Mouse (Mus musculus): ENCODE measurements around the gene Tmem109. TPM values are rescaled to one million over a fixed set of nuclear protein-coding genes. Genes with fewer than 3 reads are reported as not detected.

Gene Tmem109
- polyA plus RNA-seq, 1 experiment, result 26.8 TPM

DNA sequence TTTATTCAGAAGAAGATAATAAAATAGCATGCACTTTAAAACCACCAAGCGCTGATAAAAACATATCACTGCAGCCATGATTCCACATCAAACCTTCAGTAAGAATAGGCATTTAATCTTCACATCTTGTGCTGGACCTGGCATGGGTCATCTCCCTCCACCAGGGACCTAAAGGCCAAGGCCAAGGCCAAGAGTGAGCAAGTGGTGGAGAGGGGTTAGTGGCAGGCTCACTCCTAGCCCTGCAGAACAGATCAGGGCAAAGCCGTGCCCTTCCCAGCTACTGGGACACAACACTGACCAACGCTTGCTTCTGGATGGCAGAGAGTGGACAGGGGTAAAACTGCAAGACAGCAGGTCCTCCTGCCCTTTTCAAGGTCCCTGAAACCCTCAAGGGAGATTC lies 11.1 kb downstream of the Tmem109 start:
- Histone ChIP-seq H3K4me1 (ENCODE audit: control insufficient read depth, insufficient read depth, insufficient read length, low read length) (peaks cover 6% of the 10 kb centered on the region; the same call in 1 of the 2 replicates), H3K36me3 (ENCODE audit: control insufficient read depth, insufficient read depth, low read length) (peaks cover 21% of the 10 kb centered on the region), H3K4me3 (ENCODE audit: low read depth, low read length) (no peak overlapping the region), H3K27ac (ENCODE audit: insufficient read depth, low read depth, low read length) (no peak overlapping the region), H3K27me3 (ENCODE audit: control insufficient read depth, insufficient read depth, low read length) (no peaks in the 10 kb centered on the region)
- TF ChIP-seq CTCF (IDR thresholded peaks at IDR 0.05; ENCODE audit: extremely low read depth, insufficient read length, insufficient replicate concordance, low read depth, low read length), result no peak
- no peak for TF ChIP-seq POLR2A (IDR thresholded peaks at IDR 0.05; ENCODE audit: low read depth, low read length)
- WGBS, result 93% methylated on average over 3 of the region's 3 CpGs

DNA sequence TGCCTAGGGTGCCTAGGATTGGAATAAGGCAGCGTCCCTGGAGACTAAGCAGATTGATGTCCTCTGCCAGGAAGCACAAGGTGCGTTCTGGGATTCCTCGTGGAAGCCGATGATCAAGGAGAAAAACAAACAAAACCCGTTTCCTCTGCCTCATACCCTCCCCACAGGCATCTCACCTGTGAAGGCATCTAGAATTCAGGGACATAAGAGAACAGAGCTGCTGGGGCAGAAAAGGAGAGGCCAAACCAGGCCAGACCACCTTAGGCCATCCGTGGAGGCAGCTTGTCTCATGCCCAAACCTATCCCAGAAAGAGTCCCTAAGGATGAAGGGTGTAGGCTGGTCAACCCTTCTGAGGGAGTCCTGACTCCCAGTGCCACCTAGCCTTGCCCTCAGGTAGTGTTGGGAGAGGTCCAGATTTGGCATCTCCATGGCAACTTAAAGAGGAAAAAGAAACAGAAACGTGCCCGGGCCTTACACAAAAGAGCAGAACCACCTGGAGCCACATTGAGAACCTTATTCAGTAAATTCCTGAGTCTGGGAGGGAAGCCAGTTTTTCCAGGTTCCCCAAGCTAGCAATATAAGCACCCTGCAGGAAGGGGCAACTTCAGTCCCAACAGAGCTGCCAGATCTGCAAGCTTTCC lies 11.8 kb downstream of the Tmem109 start, which contains the start of gene Tmem132a:
Tmem132a (minus strand) TSS at position 55 of the 642 bp plus-strand sequence.
- peaks cover 21% of the 10 kb centered on the region for H3K36me3 ChIP-seq (ENCODE audit: control insufficient read depth, insufficient read depth, low read length)
- H3K27me3 ChIP-seq (ENCODE audit: control insufficient read depth, insufficient read depth, low read length), result no peaks in the 10 kb centered on the region
- peak within 1 kb of the TSS; percentile 66 for H3K4me3 ChIP-seq (ENCODE audit: low read depth, low read length)
- peaks cover 6% of the 10 kb centered on the region; the same call in 1 of the 2 replicates for H3K4me1 ChIP-seq (ENCODE audit: control insufficient read depth, insufficient read depth, insufficient read length, low read length)
- TF ChIP-seq CTCF (IDR thresholded peaks at IDR 0.05; ENCODE audit: extremely low read depth, insufficient read length, insufficient replicate concordance, low read depth, low read length), result no peak
- no peak for TF ChIP-seq POLR2A (IDR thresholded peaks at IDR 0.05; ENCODE audit: low read depth, low read length)
- 5% methylated on average over 8 of the region's 8 CpGs for WGBS
- H3K27ac ChIP-seq (ENCODE audit: insufficient read depth, low read depth, low read length), result no peak within 1 kb of the TSS

DNA sequence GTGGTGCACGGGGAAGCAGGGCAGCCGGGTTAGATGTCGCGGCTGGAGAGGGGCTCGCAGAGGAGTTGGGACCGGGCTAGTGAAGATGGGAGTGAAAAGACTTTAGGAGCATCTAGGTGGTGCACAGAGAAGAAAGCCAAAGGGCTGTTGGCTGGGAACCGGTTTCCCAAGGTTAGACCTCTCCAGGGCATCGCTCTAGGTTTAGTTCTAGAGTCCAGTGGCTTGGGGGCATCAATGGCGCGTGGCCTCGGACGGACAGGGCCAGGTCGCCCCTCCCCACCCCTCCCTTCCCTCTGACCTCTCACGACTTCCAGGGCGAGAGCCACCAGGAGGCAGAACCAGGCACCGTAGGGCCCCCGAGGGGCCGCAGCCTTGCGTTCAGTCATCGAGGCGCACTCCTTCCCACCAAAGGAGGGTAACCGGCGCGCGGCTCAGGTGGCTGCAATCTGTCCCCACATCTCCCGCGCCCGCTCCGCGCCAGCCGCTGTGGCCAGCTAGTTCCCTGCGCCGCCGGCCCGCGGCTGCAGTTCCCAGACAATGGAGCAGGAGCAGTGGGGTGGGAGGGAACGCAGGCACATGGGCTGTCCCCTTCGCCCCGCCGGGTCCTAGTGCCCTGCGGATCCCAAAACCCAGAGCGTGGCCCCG lies 12.4 kb downstream of the Tmem109 start:
- Histone ChIP-seq H3K36me3 (ENCODE audit: control insufficient read depth, insufficient read depth, low read length) (peaks cover 21% of the 10 kb centered on the region), H3K27me3 (ENCODE audit: control insufficient read depth, insufficient read depth, low read length) (no peaks in the 10 kb centered on the region), H3K4me1 (ENCODE audit: control insufficient read depth, insufficient read depth, insufficient read length, low read length) (peaks cover 6% of the 10 kb centered on the region; the same call in 1 of the 2 replicates), H3K4me3 (ENCODE audit: low read depth, low read length) (peak overlapping the region; percentile 66), H3K27ac (ENCODE audit: insufficient read depth, low read depth, low read length) (no peak overlapping the region)
- WGBS, result 1% methylated on average over 43 of the region's 43 CpGs
- TF ChIP-seq CTCF (IDR thresholded peaks at IDR 0.05; ENCODE audit: extremely low read depth, insufficient read length, insufficient replicate concordance, low read depth, low read length) (no peak), POLR2A (IDR thresholded peaks at IDR 0.05; ENCODE audit: low read depth, low read length) (no peak)

DNA sequence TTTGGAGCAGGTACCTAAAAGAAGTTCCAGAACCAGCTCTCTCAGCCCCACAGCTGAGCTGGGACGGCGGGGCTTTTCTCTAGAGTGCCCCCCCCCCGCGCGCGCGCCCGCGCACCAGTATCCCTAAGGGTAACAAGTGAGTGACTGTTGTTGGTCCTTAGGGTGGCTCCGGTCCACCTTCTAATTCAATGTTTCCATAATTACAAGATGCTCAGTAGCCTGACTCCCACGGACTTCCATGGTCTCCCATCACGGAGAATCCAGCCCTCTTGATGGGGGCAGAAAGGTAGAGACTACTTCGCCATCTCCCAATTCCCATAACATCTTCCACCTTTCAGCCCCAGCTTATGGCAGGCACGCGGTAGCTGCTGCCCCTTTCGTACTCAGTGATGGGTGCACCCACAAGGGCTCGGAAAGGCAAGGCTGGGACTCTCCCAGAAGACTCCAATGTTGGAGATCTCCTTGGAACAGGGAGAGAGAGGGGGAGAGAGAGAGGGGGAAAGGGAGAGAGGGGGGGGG lies 13.1 kb downstream of the Tmem109 start:
- H3K4me1 ChIP-seq (ENCODE audit: control insufficient read depth, insufficient read depth, insufficient read length, low read length), result peaks cover 6% of the 10 kb centered on the region; the same call in 1 of the 2 replicates
- TF ChIP-seq POLR2A (IDR thresholded peaks at IDR 0.05; ENCODE audit: low read depth, low read length) (no peak), CTCF (IDR thresholded peaks at IDR 0.05; ENCODE audit: extremely low read depth, insufficient read length, insufficient replicate concordance, low read depth, low read length) (no peak)
- H3K4me3 ChIP-seq (ENCODE audit: low read depth, low read length), result peak overlapping the region; percentile 66
- H3K27ac ChIP-seq (ENCODE audit: insufficient read depth, low read depth, low read length), result no peak overlapping the region
- H3K36me3 ChIP-seq (ENCODE audit: control insufficient read depth, insufficient read depth, low read length), result peaks cover 18% of the 10 kb centered on the region
- no peaks in the 10 kb centered on the region for H3K27me3 ChIP-seq (ENCODE audit: control insufficient read depth, insufficient read depth, low read length)
- 1% methylated on average over 17 of the region's 17 CpGs for WGBS

DNA sequence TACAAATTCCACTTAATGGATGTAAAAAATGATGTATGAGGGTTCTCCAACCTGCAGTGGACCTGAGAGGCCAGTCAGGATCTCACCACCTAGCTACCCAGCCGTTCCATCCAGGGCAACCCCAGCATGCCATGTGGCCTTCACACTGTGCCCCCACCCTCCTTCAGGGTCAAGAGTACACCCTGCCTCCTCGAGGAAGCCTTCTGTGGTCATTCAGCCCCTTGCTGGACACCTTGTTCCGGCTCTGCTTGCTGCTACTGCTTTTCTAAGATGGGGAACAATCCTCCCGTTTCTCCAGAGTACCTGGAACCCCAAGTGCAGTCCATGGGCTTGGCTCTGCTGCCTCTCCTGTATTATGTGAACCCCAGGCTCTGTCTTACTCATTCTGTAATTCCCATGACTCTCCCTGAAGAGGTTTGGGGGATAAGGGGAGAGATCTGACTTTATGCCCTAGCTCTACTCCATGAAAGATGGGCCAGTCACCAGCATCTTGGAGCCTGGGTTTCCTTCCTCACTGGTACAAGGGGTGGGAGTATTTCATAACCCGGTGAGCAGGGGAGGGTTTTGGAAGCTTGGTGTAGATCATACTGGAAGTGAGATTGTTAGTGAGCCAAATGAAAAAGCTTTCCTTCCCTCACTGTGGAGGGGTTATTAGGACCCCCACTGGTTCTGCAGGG lies 13.7 kb downstream of the Tmem109 start:
- TF ChIP-seq CTCF (IDR thresholded peaks at IDR 0.05; ENCODE audit: extremely low read depth, insufficient read length, insufficient replicate concordance, low read depth, low read length) (no peak), POLR2A (IDR thresholded peaks at IDR 0.05; ENCODE audit: low read depth, low read length) (no peak)
- WGBS, result 39% methylated on average over 5 of the region's 5 CpGs
- Histone ChIP-seq H3K27me3 (ENCODE audit: control insufficient read depth, insufficient read depth, low read length) (no peaks in the 10 kb centered on the region), H3K36me3 (ENCODE audit: control insufficient read depth, insufficient read depth, low read length) (peaks cover 14% of the 10 kb centered on the region), H3K27ac (ENCODE audit: insufficient read depth, low read depth, low read length) (no peak overlapping the region), H3K4me1 (ENCODE audit: control insufficient read depth, insufficient read depth, insufficient read length, low read length) (peaks cover 6% of the 10 kb centered on the region; the same call in 1 of the 2 replicates), H3K4me3 (ENCODE audit: low read depth, low read length) (no peak overlapping the region)

DNA sequence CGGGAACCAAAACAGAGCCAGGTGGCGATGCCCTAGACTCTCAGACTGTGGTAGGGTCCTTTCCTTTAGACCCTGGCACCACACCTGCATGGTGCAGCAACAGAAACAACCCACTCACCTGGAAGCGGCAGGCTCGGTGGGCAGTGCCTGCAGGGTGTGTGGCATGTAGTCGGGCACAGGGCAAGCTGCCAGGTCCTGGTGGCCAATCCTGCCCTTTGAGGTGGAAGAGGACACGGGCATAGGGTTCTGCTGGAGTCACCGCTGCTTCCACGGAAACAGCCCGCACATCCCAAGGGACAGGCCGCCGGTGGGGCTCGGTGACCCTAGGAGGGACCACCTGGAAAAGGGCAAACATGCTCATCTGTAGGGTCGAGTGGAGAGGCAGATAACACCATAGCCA lies 15.4 kb downstream of the Tmem109 start:
- 89% methylated on average over 13 of the region's 13 CpGs for WGBS
- Histone ChIP-seq H3K27ac (ENCODE audit: insufficient read depth, low read depth, low read length) (no peak overlapping the region), H3K4me3 (ENCODE audit: low read depth, low read length) (no peak overlapping the region), H3K36me3 (ENCODE audit: control insufficient read depth, insufficient read depth, low read length) (peaks cover 2% of the 10 kb centered on the region; the same call in 1 of the 2 replicates), H3K4me1 (ENCODE audit: control insufficient read depth, insufficient read depth, insufficient read length, low read length) (peaks cover 6% of the 10 kb centered on the region; the same call in 1 of the 2 replicates), H3K27me3 (ENCODE audit: control insufficient read depth, insufficient read depth, low read length) (no peaks in the 10 kb centered on the region)
- TF ChIP-seq POLR2A (IDR thresholded peaks at IDR 0.05; ENCODE audit: low read depth, low read length), result no peak
- no peak for TF ChIP-seq CTCF (IDR thresholded peaks at IDR 0.05; ENCODE audit: extremely low read depth, insufficient read length, insufficient replicate concordance, low read depth, low read length)

All from small intestine, adult 2 months (tissue).